Mouse (Mus musculus): Measurements from ENCODE around the gene Chmp4b. TPM values are rescaled to one million over a fixed set of nuclear protein-coding genes. Genes with fewer than 3 reads are reported as not detected.

Gene Chmp4b
- polyA plus RNA-seq, 1 experiment from 2014 or later, result 22.5 TPM

GRCm38 (mm10) chr2:154686819-154687218 is 35.3 kb downstream of the Chmp4b start:
- no peaks in the 10 kb centered on the region for H3K9me3 ChIP-seq (replicated peaks; ENCODE audit: control insufficient read depth, low read length)
- no peaks in the 10 kb centered on the region for H3K27me3 ChIP-seq (ENCODE audit: control insufficient read depth, insufficient read depth, low read length)
- WGBS, result 63% methylated on average over 3 of the region's 3 CpGs
- H3K9ac ChIP-seq (ENCODE audit: low read length), result no peak overlapping the region
- peaks cover 15% of the 10 kb centered on the region for H3K36me3 ChIP-seq (ENCODE audit: control insufficient read depth, insufficient read depth)
- no peak overlapping the region for H3K4me3 ChIP-seq (ENCODE audit: low read length)
- H3K4me2 ChIP-seq (ENCODE audit: low read depth, low read length), result no peak overlapping the region
- H3K27ac ChIP-seq (ENCODE audit: low read length), result no peak overlapping the region
- H3K4me1 ChIP-seq (ENCODE audit: control insufficient read depth, insufficient read depth, low read length), result peaks cover 3% of the 10 kb centered on the region; the same call in 1 of the 2 replicates
- no peak for ATAC-seq (replicated peaks; ENCODE audit: extremely low read depth, insufficient read depth, low FRiP score)

DNA sequence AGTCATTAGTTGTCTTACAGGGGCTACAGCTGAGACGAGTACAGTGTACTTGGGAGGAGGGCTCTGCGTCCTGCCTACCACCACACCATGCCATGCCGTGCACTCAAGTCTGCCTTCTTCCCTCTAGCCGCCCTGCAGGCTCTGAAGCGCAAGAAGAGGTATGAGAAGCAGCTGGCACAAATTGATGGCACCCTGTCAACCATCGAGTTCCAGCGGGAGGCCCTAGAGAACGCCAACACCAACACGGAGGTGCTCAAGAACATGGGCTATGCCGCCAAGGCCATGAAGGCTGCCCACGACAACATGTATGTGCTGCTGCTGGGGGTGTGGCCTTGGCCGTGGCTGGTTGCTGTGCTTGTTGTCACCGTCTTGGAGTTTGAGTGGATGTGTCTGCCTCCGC is 37.9 kb downstream of the Chmp4b start:
- H3K9me3 ChIP-seq (replicated peaks; ENCODE audit: control insufficient read depth, low read length), result no peaks in the 10 kb centered on the region
- H3K4me2 ChIP-seq (ENCODE audit: low read depth, low read length), result no peak overlapping the region
- no peak overlapping the region for H3K9ac ChIP-seq (ENCODE audit: low read length)
- H3K4me3 ChIP-seq (ENCODE audit: low read length), result no peak overlapping the region
- H3K27ac ChIP-seq (ENCODE audit: low read length), result no peak overlapping the region
- ATAC-seq (replicated peaks; ENCODE audit: extremely low read depth, insufficient read depth, low FRiP score), result no peak
- WGBS, result 82% methylated on average over 14 of the region's 14 CpGs
- H3K27me3 ChIP-seq (ENCODE audit: control insufficient read depth, insufficient read depth, low read length), result no peaks in the 10 kb centered on the region
- H3K36me3 ChIP-seq (ENCODE audit: control insufficient read depth, insufficient read depth), result peaks cover 24% of the 10 kb centered on the region
- H3K4me1 ChIP-seq (ENCODE audit: control insufficient read depth, insufficient read depth, low read length), result peaks cover 2% of the 10 kb centered on the region; the same call in 1 of the 2 replicates

DNA sequence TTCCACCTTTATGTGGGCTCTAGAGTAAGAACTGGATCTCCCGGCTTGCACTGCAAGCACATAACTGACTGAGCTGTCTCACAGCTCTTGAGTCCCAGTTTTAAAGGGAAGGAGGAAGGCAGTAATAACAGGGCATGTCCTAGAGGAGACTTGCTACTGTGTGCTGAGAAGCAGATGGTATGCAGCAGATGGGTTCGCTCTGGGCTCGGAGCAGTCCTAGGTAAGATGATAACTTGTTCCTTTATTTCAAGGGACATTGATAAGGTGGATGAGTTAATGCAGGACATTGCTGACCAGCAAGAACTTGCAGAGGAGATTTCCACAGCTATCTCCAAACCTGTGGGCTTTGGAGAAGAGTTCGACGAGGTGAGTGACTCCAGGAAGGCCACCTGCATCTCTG is 39.5 kb downstream of the Chmp4b start:
- H3K4me2 ChIP-seq (ENCODE audit: low read depth, low read length), result no peak overlapping the region
- H3K27ac ChIP-seq (ENCODE audit: low read length), result no peak overlapping the region
- WGBS, result 89% methylated on average over 5 of the region's 5 CpGs
- no peak overlapping the region for H3K4me3 ChIP-seq (ENCODE audit: low read length)
- H3K4me1 ChIP-seq (ENCODE audit: control insufficient read depth, insufficient read depth, low read length), result peaks cover 2% of the 10 kb centered on the region; the same call in 1 of the 2 replicates
- no peaks in the 10 kb centered on the region for H3K9me3 ChIP-seq (replicated peaks; ENCODE audit: control insufficient read depth, low read length)
- peaks cover 30% of the 10 kb centered on the region for H3K36me3 ChIP-seq (ENCODE audit: control insufficient read depth, insufficient read depth)
- H3K27me3 ChIP-seq (ENCODE audit: control insufficient read depth, insufficient read depth, low read length), result no peaks in the 10 kb centered on the region
- ATAC-seq (replicated peaks; ENCODE audit: extremely low read depth, insufficient read depth, low FRiP score), result no peak
- no peak overlapping the region for H3K9ac ChIP-seq (ENCODE audit: low read length)

DNA sequence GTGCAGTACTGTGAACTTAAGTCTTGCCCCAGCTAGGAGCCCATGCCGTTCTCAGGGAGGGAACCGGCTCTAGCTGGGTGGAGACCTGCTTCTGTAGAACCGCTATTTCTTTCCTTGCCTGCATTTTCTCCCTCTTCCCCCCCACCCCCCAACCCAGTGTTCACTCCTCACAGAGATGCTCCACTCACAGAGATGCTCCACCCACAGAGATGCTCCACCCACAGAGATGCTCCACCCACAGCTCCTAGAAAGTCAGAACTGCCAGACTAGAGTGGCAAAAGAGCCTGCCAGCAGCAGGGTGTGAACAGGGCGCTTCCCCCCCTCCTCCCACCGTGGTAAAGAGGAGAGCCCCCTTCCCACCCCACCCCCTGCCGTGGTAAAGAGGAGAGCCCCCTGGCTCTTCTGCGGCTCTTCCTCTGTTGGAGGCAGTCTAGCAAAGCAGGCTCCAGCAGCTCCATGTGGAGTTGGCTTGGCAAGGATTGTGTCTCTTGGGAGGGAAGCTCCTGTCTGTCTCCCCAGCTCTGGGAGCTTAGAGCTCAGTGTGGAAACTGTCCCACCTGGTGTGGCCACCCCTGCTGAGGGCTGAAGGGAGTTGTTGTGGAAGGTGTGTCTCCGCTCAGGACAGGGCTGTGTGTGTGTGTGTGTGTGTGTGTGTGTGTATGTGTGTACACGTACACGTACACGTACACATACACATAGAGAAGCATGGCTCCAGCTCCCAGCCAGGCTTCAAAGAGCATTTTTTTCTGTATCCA is 41.9 kb downstream of the Chmp4b start:
- Histone ChIP-seq H3K36me3 (ENCODE audit: control insufficient read depth, insufficient read depth) (peaks cover 32% of the 10 kb centered on the region), H3K9ac (ENCODE audit: low read length) (no peak overlapping the region), H3K27me3 (ENCODE audit: control insufficient read depth, insufficient read depth, low read length) (no peaks in the 10 kb centered on the region), H3K9me3 (replicated peaks; ENCODE audit: control insufficient read depth, low read length) (no peaks in the 10 kb centered on the region), H3K4me2 (ENCODE audit: low read depth, low read length) (no peak overlapping the region), H3K27ac (ENCODE audit: low read length) (peak overlapping the region; percentile 41; the same call in 1 of the 2 replicates), H3K4me1 (ENCODE audit: control insufficient read depth, insufficient read depth, low read length) (no peaks in the 10 kb centered on the region), H3K4me3 (ENCODE audit: low read length) (no peak overlapping the region)
- ATAC-seq (replicated peaks; ENCODE audit: extremely low read depth, insufficient read depth, low FRiP score), result 0 out of 2 replicates have a peak, but pooled peaks have one; percentile 15
- 73% methylated on average over 11 of the region's 11 CpGs for WGBS

DNA sequence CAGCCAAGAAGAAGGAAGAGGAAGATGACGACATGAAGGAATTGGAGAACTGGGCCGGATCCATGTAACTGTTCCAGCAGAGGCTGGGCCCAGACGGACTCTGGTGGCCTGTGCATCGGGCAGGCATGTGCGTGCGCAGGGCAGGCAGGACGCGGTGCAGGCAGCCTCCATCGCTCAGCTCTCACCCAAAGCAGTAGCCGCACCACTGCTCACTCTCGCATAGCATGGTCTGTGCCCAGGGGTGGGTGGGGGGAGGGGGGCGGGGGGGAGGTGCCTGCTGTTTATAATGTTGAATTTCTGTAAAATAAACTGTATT is 42.4 kb downstream of the Chmp4b start:
- peak; percentile 32; the same call in 1 of the 2 replicates for ATAC-seq (replicated peaks; ENCODE audit: extremely low read depth, insufficient read depth, low FRiP score)
- no peaks in the 10 kb centered on the region for H3K27me3 ChIP-seq (ENCODE audit: control insufficient read depth, insufficient read depth, low read length)
- no peak overlapping the region for H3K9ac ChIP-seq (ENCODE audit: low read length)
- no peak overlapping the region for H3K4me2 ChIP-seq (ENCODE audit: low read depth, low read length)
- peak overlapping the region; percentile 41; the same call in 1 of the 2 replicates for H3K27ac ChIP-seq (ENCODE audit: low read length)
- H3K36me3 ChIP-seq (ENCODE audit: control insufficient read depth, insufficient read depth), result peaks cover 32% of the 10 kb centered on the region
- H3K4me1 ChIP-seq (ENCODE audit: control insufficient read depth, insufficient read depth, low read length), result no peaks in the 10 kb centered on the region
- 76% methylated on average over 11 of the region's 12 CpGs for WGBS
- H3K9me3 ChIP-seq (replicated peaks; ENCODE audit: control insufficient read depth, low read length), result no peaks in the 10 kb centered on the region
- no peak overlapping the region for H3K4me3 ChIP-seq (ENCODE audit: low read length)

GRCm38 (mm10) chr2:154695690-154696089 is 44.2 kb downstream of the Chmp4b start:
- Histone ChIP-seq H3K9ac (ENCODE audit: low read length) (no peak overlapping the region), H3K27ac (ENCODE audit: low read length) (no peak overlapping the region), H3K4me2 (ENCODE audit: low read depth, low read length) (no peak overlapping the region), H3K9me3 (replicated peaks; ENCODE audit: control insufficient read depth, low read length) (no peaks in the 10 kb centered on the region), H3K4me1 (ENCODE audit: control insufficient read depth, insufficient read depth, low read length) (no peaks in the 10 kb centered on the region), H3K27me3 (ENCODE audit: control insufficient read depth, insufficient read depth, low read length) (no peaks in the 10 kb centered on the region), H3K36me3 (ENCODE audit: control insufficient read depth, insufficient read depth) (peaks cover 24% of the 10 kb centered on the region), H3K4me3 (ENCODE audit: low read length) (no peak overlapping the region)
- 69% methylated on average over 8 of the region's 8 CpGs for WGBS
- no peak for ATAC-seq (replicated peaks; ENCODE audit: extremely low read depth, insufficient read depth, low FRiP score)

DNA sequence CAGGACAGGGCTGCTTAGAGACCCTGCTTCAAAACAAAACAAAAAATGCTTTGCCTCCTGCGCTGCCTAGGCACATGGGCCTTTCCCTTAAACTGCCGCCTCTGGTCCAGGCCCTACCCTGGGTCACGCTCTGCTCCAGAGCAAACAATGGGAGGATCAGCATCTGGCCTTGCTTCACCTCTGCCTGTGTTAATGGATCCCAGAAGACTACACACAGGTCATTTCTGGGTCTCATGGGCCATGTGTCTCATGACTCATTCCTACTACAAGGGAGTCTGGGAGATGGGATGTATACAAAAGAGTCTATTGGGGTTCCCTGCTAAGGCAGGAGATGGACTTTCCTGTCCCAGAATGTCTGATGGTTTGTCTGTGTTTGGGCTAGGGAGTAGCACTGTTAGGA is 45.2 kb downstream of the Chmp4b start:
- no peak overlapping the region for H3K4me3 ChIP-seq (ENCODE audit: low read length)
- no peak overlapping the region for H3K27ac ChIP-seq (ENCODE audit: low read length)
- no peak overlapping the region for H3K4me2 ChIP-seq (ENCODE audit: low read depth, low read length)
- no peaks in the 10 kb centered on the region for H3K27me3 ChIP-seq (ENCODE audit: control insufficient read depth, insufficient read depth, low read length)
- H3K36me3 ChIP-seq (ENCODE audit: control insufficient read depth, insufficient read depth), result peaks cover 19% of the 10 kb centered on the region
- no peaks in the 10 kb centered on the region for H3K4me1 ChIP-seq (ENCODE audit: control insufficient read depth, insufficient read depth, low read length)
- H3K9ac ChIP-seq (ENCODE audit: low read length), result no peak overlapping the region
- H3K9me3 ChIP-seq (replicated peaks; ENCODE audit: control insufficient read depth, low read length), result no peaks in the 10 kb centered on the region
- WGBS, result 81% methylated on average over 3 of the region's 3 CpGs
- ATAC-seq (replicated peaks; ENCODE audit: extremely low read depth, insufficient read depth, low FRiP score), result no peak

GRCm38 (mm10) chr2:154699360-154699759 is 47.9 kb downstream of the Chmp4b start:
- WGBS, result 93% methylated on average over 4 of the region's 4 CpGs
- Histone ChIP-seq H3K27me3 (ENCODE audit: control insufficient read depth, insufficient read depth, low read length) (no peaks in the 10 kb centered on the region), H3K4me2 (ENCODE audit: low read depth, low read length) (no peak overlapping the region), H3K36me3 (ENCODE audit: control insufficient read depth, insufficient read depth) (peaks cover 8% of the 10 kb centered on the region), H3K9me3 (replicated peaks; ENCODE audit: control insufficient read depth, low read length) (no peaks in the 10 kb centered on the region), H3K4me3 (ENCODE audit: low read length) (no peak overlapping the region), H3K9ac (ENCODE audit: low read length) (no peak overlapping the region), H3K4me1 (ENCODE audit: control insufficient read depth, insufficient read depth, low read length) (no peaks in the 10 kb centered on the region; the same call in 1 of the 2 replicates), H3K27ac (ENCODE audit: low read length) (no peak overlapping the region)
- ATAC-seq (replicated peaks; ENCODE audit: extremely low read depth, insufficient read depth, low FRiP score), result no peak

DNA sequence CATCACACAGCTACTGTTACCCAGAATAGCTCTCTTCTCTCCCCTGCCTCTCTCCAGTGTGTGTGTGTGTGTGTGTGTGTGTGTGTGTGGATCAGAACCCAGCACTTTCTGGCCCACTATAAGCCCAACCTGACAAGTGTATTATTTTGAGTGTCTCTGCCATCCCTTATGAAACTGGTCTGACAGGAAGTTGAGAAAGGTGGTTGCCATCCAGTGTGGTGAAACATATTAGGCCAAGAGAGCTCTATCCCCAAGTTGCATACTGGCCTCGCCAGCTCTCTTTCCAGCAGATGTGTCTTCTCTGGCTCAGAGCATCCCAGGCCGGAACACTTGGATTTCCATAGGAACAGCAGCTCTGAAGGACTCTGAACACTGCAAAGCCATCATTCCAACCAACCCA is 48.7 kb downstream of the Chmp4b start:
- no peaks in the 10 kb centered on the region for H3K9me3 ChIP-seq (replicated peaks; ENCODE audit: control insufficient read depth, low read length)
- no peak overlapping the region for H3K4me3 ChIP-seq (ENCODE audit: low read length)
- no peak overlapping the region for H3K4me2 ChIP-seq (ENCODE audit: low read depth, low read length)
- peaks cover 2% of the 10 kb centered on the region; the same call in 1 of the 2 replicates for H3K36me3 ChIP-seq (ENCODE audit: control insufficient read depth, insufficient read depth)
- 87% methylated on average over 2 of the region's 2 CpGs for WGBS
- H3K27me3 ChIP-seq (ENCODE audit: control insufficient read depth, insufficient read depth, low read length), result no peaks in the 10 kb centered on the region
- no peak overlapping the region for H3K9ac ChIP-seq (ENCODE audit: low read length)
- no peak overlapping the region for H3K27ac ChIP-seq (ENCODE audit: low read length)
- ATAC-seq (replicated peaks; ENCODE audit: extremely low read depth, insufficient read depth, low FRiP score), result no peak
- H3K4me1 ChIP-seq (ENCODE audit: control insufficient read depth, insufficient read depth, low read length), result no peaks in the 10 kb centered on the region; the same call in 1 of the 2 replicates
